Mouse (Mus musculus): ENCODE results near the gene Akr1a1.

DNA sequence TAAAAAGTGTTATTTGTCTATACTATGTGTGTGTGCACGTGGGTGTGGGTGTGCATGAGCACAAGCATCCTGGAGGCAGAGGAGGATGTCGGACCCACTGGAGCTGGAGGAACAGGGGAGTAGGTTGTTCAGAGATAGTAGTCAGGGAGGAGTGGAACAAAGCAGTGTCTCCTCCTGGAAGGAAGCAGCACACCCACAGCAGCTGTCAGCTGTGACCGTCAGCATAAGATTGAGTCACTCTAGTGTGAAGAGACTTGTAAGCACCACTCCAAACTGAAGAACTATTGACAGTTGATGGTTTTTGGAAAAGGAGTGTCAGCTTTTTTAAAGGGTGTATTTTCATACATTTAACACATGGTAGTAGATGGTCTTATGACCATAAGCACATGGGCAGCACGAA is 15.1 kb upstream of the Akr1a1 start:
- TF ChIP-seq CTCF (IDR thresholded peaks at IDR 0.05; ENCODE audit: low read depth) (no peak), EP300 (IDR thresholded peaks at IDR 0.05; ENCODE audit: low read depth) (no peak)
